17 mouse cellular contexts compared by ENCODE assay signal in genomic region chr11:84090572-84090971, GRCm38 (mm10).
"Had no signal": no experiment of that assay in that cellular context is flagged by ENCODE, and none has a peak within 500 bp of the region (broad histone marks: within the 10 kb centered on the region; RNA-seq: fewer than 3 reads in every experiment).

No protein-coding gene starts in this region.

- H3K27ac ChIP-seq: neural tube, embryonic 12.5 days; neural tube, embryonic 13.5 days; neural tube, embryonic 15.5 days; stomach, embryonic 15.5 days; stomach, postnatal 0 days had no signal

- H3K9ac ChIP-seq: neural tube, embryonic 12.5 days; neural tube, embryonic 13.5 days; neural tube, embryonic 15.5 days; stomach, embryonic 15.5 days had no signal

- H3K9me3 ChIP-seq: neural tube, embryonic 12.5 days; neural tube, embryonic 13.5 days; neural tube, embryonic 15.5 days; stomach, embryonic 15.5 days had no signal

- H3K4me2 ChIP-seq: neural tube, embryonic 12.5 days; neural tube, embryonic 13.5 days; neural tube, embryonic 15.5 days; stomach, embryonic 15.5 days had no signal

- H3K4me3 ChIP-seq: neural tube, embryonic 12.5 days; neural tube, embryonic 13.5 days; neural tube, embryonic 15.5 days; stomach, embryonic 15.5 days had no signal

- DNase-seq: retina, postnatal 1 day; right cerebral cortex, adult 18-20 months; right cerebral cortex, postnatal 14 days; right cerebral cortex, postnatal 25 days; right cerebral cortex, postnatal 4 days; spleen, adult 18-20 months; thymus, adult 18-20 months; thymus, adult 2 months; thymus, postnatal 14 days; thymus, postnatal 25 days; thymus, postnatal 36 days; thymus, postnatal 4 days had no signal

- H3K27me3 ChIP-seq: neural tube, embryonic 12.5 days; neural tube, embryonic 13.5 days; neural tube, embryonic 15.5 days; stomach, embryonic 15.5 days had no signal

- H3K4me1 ChIP-seq: neural tube, embryonic 12.5 days; neural tube, embryonic 13.5 days; neural tube, embryonic 15.5 days; stomach, embryonic 15.5 days had no signal
